Mouse (Mus musculus) embryonic facial prominence, embryonic 11.5 days (tissue): ENCODE data around the gene Eapp. TPM values are rescaled to one million over a fixed set of nuclear protein-coding genes. Genes with fewer than 3 reads are reported as not detected.
"Not testable (repeated sequence)": the region's sequence is repeated elsewhere in the genome, so short reads cannot be mapped to it uniquely, and the experiment has no call there.

Experiments
- ATAC-seq: fragments of 200-750 bp; cut with Nextera tagmentation; replicated peaks from 2 replicates; pipeline ENCODE4 v1.8.0; 2017; ENCODE audit warnings: low read depth; ENCODE audit not compliant: insufficient number of reproducible peaks, low FRiP score, low TSS enrichment
- DNase-seq: peaks from one replicate; pipeline ENCODE4 v3.0.0-alpha.2; 2015; ENCODE audit warnings: low spot score
- H3K27ac ChIP-seq: fragments of 300-500 bp; sonication (generic); replicated peaks from 2 replicates; pipeline ENCODE4 v1.5.1; 2014; ENCODE audit warnings: mild to moderate bottlenecking, low read depth, low read length, control low read depth
- H3K27me3 ChIP-seq: fragments of 300-500 bp; sonication (generic); 2 replicates; pipeline ENCODE4 v1.6.1; 2014; ENCODE audit warnings: mild to moderate bottlenecking, low read length, moderate library complexity, mixed read lengths; ENCODE audit not compliant: control insufficient read depth, insufficient read depth
- H3K36me3 ChIP-seq: fragments of 300-500 bp; sonication (generic); replicated peaks from 2 replicates; pipeline ENCODE4 v1.6.1; 2014; ENCODE audit warnings: low read depth, mild to moderate bottlenecking, low read length, moderate library complexity, mixed read lengths; ENCODE audit not compliant: control insufficient read depth, insufficient read depth
- H3K4me1 ChIP-seq: fragments of 300-500 bp; sonication (generic); 2 replicates; pipeline ENCODE4 v1.6.1; 2014; ENCODE audit warnings: low read length, mixed read lengths; ENCODE audit not compliant: control insufficient read depth, insufficient read depth
- H3K4me2 ChIP-seq: fragments of 300-500 bp; sonication (generic); 2 replicates; pipeline ENCODE4 v1.6.1; 2014; ENCODE audit warnings: low read depth, mild to moderate bottlenecking, control low read depth, low read length, moderate library complexity
- H3K4me3 ChIP-seq: fragments of 300-500 bp; sonication (generic); 2 replicates; pipeline ENCODE4 v1.5.1; 2014; ENCODE audit warnings: low read depth, low read length, control low read depth
- H3K9ac ChIP-seq: fragments of 300-500 bp; sonication (generic); replicated peaks from 2 replicates; pipeline ENCODE4 v1.6.1; 2014; ENCODE audit warnings: mild to moderate bottlenecking, control low read depth, low read length
- H3K9me3 ChIP-seq: fragments of 300-500 bp; sonication (generic); replicated peaks from 2 replicates; pipeline ENCODE4 v1.6.1; 2016; ENCODE audit warnings: mild to moderate bottlenecking, low read length, inconsistent platforms, mixed read lengths; ENCODE audit not compliant: control insufficient read depth
- WGBS: fragments of 180-500 bp; shearing (Covaris S2); extraction: QIAGEN DNeasy Blood & Tissue Kit; methylation state at CpG from one replicate; pipeline ENCODE4 v1.1.7; 2014; 5-methylcytosine and 5-hydroxymethylcytosine counted together
- polyA plus RNA-seq: library from polyadenylated mRNA; unstranded; fragments of >200 nt; fragmentation: Nextera tagmentation; extraction: Ambion mirVana; gene quantifications from 2 replicates; pipeline ENCODE4 v1.2.1, GENCODE M21; 2014

Eapp gene
- polyA plus RNA-seq, 1 experiment from 2014 or later = 81.1 TPM

- not testable (repeated sequence) for DNase-seq, H3K27ac ChIP-seq, H3K36me3 ChIP-seq, H3K9ac ChIP-seq, H3K27me3 ChIP-seq, H3K4me3 ChIP-seq, H3K4me2 ChIP-seq, H3K4me1 ChIP-seq, ATAC-seq, H3K9me3 ChIP-seq
- 80% methylated on average over 5 of the region's 11 CpGs for WGBS
Measured at GRCm38 (mm10) chr12:54717516-54717915, 21.8 kb upstream of the Eapp start.

DNA sequence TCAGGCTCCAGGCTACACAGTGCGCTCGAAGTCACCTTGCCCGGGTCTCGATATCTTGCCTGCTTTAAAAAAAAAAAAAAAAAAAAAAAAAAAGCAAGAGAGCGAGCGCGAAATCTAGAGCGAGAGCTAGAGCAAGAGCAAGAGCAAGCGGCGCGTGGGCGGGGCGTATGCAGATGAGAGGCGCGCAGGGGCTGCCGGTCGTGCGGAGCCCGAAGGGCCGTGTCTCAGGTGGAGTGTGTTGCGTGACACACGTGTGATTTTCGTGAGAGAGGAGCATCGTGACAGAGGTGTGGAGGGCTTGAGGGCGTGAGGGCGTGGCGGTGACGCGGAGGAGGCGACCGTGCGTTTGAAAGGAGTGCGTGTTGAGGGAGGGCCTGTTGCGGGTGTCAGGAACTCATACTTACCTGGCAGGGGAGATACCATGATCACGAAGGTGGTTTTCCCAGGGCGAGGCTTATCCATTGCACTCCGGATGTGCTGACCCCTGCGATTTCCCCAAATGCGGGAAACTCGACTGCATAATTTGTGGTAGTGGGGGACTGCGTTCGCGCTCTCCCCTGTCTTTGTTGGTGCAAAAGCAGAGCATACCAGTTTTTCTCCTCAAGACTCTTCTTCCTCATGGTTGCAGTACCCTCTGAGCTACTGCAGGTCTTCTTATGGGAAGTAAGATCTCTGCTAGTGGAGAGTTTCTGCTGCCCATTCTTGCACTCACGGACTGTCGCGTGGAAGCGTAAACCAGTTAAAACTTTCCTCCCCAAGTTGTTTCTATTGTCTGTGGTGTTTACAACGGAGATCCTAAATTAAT, 18.3 kb upstream of the Eapp start:
- WGBS = 0% methylated on average over 3 of the region's 48 CpGs
- H3K9me3 ChIP-seq, H3K4me1 ChIP-seq, DNase-seq, H3K9ac ChIP-seq, H3K27me3 ChIP-seq, H3K36me3 ChIP-seq, H3K4me3 ChIP-seq, H3K4me2 ChIP-seq, H3K27ac ChIP-seq: not testable (repeated sequence)
- peak; percentile 49 for ATAC-seq

- not testable (repeated sequence) for H3K4me2 ChIP-seq, H3K4me3 ChIP-seq, DNase-seq, H3K4me1 ChIP-seq, H3K9ac ChIP-seq, H3K36me3 ChIP-seq, H3K27me3 ChIP-seq, H3K27ac ChIP-seq, H3K9me3 ChIP-seq
- WGBS = 0% methylated on average over 3 of the region's 8 CpGs
- ATAC-seq = peak; percentile 91
Measured at GRCm38 (mm10) chr12:54710494-54710879, 14.8 kb upstream of the Eapp start.

GRCm38 (mm10) chr12:54709691-54710493, 14.2 kb upstream of the Eapp start:
- 0% methylated on average over 9 of the region's 44 CpGs for WGBS
- H3K4me3 ChIP-seq, H3K4me2 ChIP-seq, H3K27me3 ChIP-seq, DNase-seq, H3K9me3 ChIP-seq, H3K4me1 ChIP-seq, H3K9ac ChIP-seq, H3K36me3 ChIP-seq, H3K27ac ChIP-seq: not testable (repeated sequence)
- ATAC-seq = peak; percentile 36

GRCm38 (mm10) chr12:54699394-54699793, 3.7 kb upstream of the Eapp start:
- Histone ChIP-seq H3K4me2 (no peak overlapping the region), H3K9me3 (no peaks in the 10 kb centered on the region), H3K4me3 (no peak overlapping the region), H3K36me3 (no peaks in the 10 kb centered on the region), H3K27me3 (no peaks in the 10 kb centered on the region), H3K9ac (no peak overlapping the region), H3K4me1 (no peaks in the 10 kb centered on the region), H3K27ac (no peak overlapping the region)
- DNase-seq = no peak
- ATAC-seq = no peak
- 71% methylated on average over 7 of the region's 7 CpGs for WGBS

DNA sequence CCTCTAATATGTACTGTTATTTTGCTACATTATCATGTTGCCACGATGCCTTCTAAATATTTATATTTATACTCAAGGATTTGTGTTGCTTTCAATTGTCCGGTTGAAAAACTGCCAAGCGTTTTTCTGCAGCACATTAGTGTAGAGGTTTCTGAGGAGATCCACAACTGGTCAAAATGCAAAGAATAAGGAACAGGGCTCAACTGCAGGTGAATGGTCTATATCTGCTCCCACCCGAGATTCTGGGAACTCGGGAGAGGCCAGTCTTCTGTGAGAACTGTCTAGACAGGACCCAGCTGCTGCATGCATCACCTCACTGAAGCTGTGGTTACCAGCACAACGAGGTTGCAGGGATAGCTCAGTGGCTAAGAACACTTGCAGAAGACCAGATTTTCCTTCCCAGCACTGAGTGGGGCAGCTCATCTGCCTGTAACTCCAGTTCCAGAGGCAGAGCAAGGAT, 2.1 kb upstream of the Eapp start:
- H3K27ac ChIP-seq = no peak overlapping the region
- WGBS = 57% methylated on average over 6 of the region's 6 CpGs
- no peak overlapping the region for H3K9ac ChIP-seq
- no peaks in the 10 kb centered on the region for H3K27me3 ChIP-seq
- H3K9me3 ChIP-seq = no peaks in the 10 kb centered on the region
- no peak for DNase-seq
- no peak overlapping the region for H3K4me2 ChIP-seq
- H3K4me3 ChIP-seq = no peak overlapping the region
- ATAC-seq = no peak
- no peaks in the 10 kb centered on the region for H3K36me3 ChIP-seq
- no peaks in the 10 kb centered on the region for H3K4me1 ChIP-seq

DNA sequence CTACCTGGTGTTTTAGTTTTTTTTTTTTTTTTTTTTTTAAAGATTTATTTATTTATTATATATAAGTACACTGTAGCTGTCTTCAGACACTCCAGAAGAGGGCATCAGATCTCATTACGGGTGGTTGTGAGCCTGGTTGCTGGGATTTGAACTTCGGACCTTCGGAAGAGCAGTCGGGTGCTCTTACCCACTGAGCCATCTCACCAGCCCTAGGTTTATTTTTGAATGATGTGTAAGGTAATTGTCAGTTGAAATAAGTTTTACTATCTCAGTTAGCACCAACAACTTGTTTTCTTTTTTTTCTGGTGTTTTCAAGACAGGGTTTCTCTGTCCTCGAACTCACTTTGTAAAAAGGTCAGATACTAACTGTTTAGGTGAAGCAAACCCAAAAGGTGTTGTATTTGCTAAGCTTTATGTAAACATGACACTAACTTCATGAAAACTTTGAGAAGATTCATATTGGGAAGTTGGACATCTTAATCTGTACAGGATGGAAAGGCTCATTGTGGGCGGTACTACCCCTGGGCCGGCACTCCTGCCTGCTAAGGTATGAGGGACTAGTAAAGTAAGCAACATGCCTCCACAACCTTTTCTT, 1.4 kb upstream of the Eapp start:
- no peak overlapping the region for H3K27ac ChIP-seq
- H3K27me3 ChIP-seq = no peaks in the 10 kb centered on the region
- WGBS = 14% methylated on average over 7 of the region's 7 CpGs
- no peak overlapping the region for H3K4me3 ChIP-seq
- no peak overlapping the region for H3K4me2 ChIP-seq
- no peaks in the 10 kb centered on the region; the same call in 1 of the 2 replicates for H3K36me3 ChIP-seq
- peak; percentile 32; the same call in 1 of the 2 replicates for ATAC-seq
- H3K9me3 ChIP-seq = no peaks in the 10 kb centered on the region
- no peaks in the 10 kb centered on the region for H3K4me1 ChIP-seq
- H3K9ac ChIP-seq = no peak overlapping the region
- no peak for DNase-seq
